Mouse (Mus musculus): ENCODE data around the gene Syk. TPM values are rescaled to one million over a fixed set of nuclear protein-coding genes. Genes with fewer than 3 reads are reported as not detected.

Gene Syk
- polyA plus RNA-seq, 1 experiment from 2014 or later: 3.7 TPM

Other genes starting within 250 kb of the Syk start
- 0.55 and 0.72 TPM in 2 replicates for gene Diras2, start 51.9 kb upstream of the Syk start, polyA plus RNA-seq (2015; fragmentation: Nextera tagmentation; extraction: Ambion mirVana)